Mouse (Mus musculus): ENCODE measurements around the gene Fkbp6. TPM values are rescaled to one million over a fixed set of nuclear protein-coding genes. Genes with fewer than 3 reads are reported as not detected.

The Fkbp6 gene
- total RNA-seq (2014; rRNA removed) (0.33 and 0.49 TPM in 2 replicates), polyA plus RNA-seq (2015; fragmentation: Nextera tagmentation; extraction: Ambion mirVana) (0.12 and 0.36 TPM in 2 replicates)

- WGBS: 88% methylated on average over 35 of the region's 35 CpGs
- Histone ChIP-seq H3K9ac (replicated peaks; ENCODE audit: low read length, poor library complexity, severe bottlenecking) (no peak within 1 kb of the TSS), H3K4me3 (ENCODE audit: low read depth, low read length) (no peak within 1 kb of the TSS), H3K4me1 (ENCODE audit: insufficient read depth, low read length) (no peaks in the 10 kb centered on the region), H3K27me3 (ENCODE audit: insufficient read depth, low read length) (peaks cover 9% of the 10 kb centered on the region; the same call in 1 of the 2 replicates), H3K4me2 (ENCODE audit: low read depth, low read length, poor library complexity, severe bottlenecking) (no peak within 1 kb of the TSS), H3K36me3 (ENCODE audit: insufficient read depth, low read length) (no peaks in the 10 kb centered on the region), H3K27ac (ENCODE audit: low read depth, low read length) (no peak within 1 kb of the TSS), H3K9me3 (ENCODE audit: low read length) (no peaks in the 10 kb centered on the region; the same call in 1 of the 2 replicates)
- DNase-seq (ENCODE audit: low spot score): no peak
- no peak for TF ChIP-seq CTCF (IDR thresholded peaks at IDR 0.05)
- no peak for ATAC-seq (ENCODE audit: low FRiP score)
These were observed at the start of gene Fkbp6 for GRCm38 (mm10) chr5:135349862-135350261. TSS of gene Fkbp6 (minus strand) at chr5:135350044.

- DNase-seq (ENCODE audit: low spot score): no peak
These were observed 49.5 kb upstream of the Fkbp6 start for GRCm38 (mm10) chr5:135399382-135399781.

GRCm38 (mm10) chr5:135395826-135396225 is 46.0 kb upstream of the Fkbp6 start:
- DNase-seq (ENCODE audit: low spot score) (peak; percentile 64), ATAC-seq (ENCODE audit: low FRiP score) (no peak)
- peak; percentile 74 for TF ChIP-seq CTCF (IDR thresholded peaks at IDR 0.05)
- 51% methylated on average over 5 of the region's 5 CpGs for WGBS
- Histone ChIP-seq H3K27me3 (ENCODE audit: insufficient read depth, low read length) (no peaks in the 10 kb centered on the region), H3K4me1 (ENCODE audit: insufficient read depth, low read length) (no peaks in the 10 kb centered on the region), H3K4me2 (ENCODE audit: low read depth, low read length, poor library complexity, severe bottlenecking) (no peak overlapping the region), H3K4me3 (ENCODE audit: low read depth, low read length) (no peak overlapping the region), H3K9me3 (ENCODE audit: low read length) (no peaks in the 10 kb centered on the region), H3K27ac (ENCODE audit: low read depth, low read length) (no peak overlapping the region), H3K36me3 (ENCODE audit: insufficient read depth, low read length) (peaks cover 13% of the 10 kb centered on the region; the same call in 1 of the 2 replicates), H3K9ac (replicated peaks; ENCODE audit: low read length, poor library complexity, severe bottlenecking) (no peak overlapping the region)

More at GRCm38 (mm10) chr5:135399382-135399781, 49.5 kb upstream of the Fkbp6 start:
- Histone ChIP-seq H3K4me1 (ENCODE audit: insufficient read depth, low read length) (no peaks in the 10 kb centered on the region), H3K4me3 (ENCODE audit: low read depth, low read length) (no peak overlapping the region), H3K9ac (replicated peaks; ENCODE audit: low read length, poor library complexity, severe bottlenecking) (no peak overlapping the region), H3K4me2 (ENCODE audit: low read depth, low read length, poor library complexity, severe bottlenecking) (no peak overlapping the region), H3K27ac (ENCODE audit: low read depth, low read length) (no peak overlapping the region), H3K36me3 (ENCODE audit: insufficient read depth, low read length) (no peaks in the 10 kb centered on the region), H3K27me3 (ENCODE audit: insufficient read depth, low read length) (no peaks in the 10 kb centered on the region), H3K9me3 (ENCODE audit: low read length) (no peaks in the 10 kb centered on the region)
- TF ChIP-seq CTCF (IDR thresholded peaks at IDR 0.05): no peak
- WGBS: 75% methylated on average over 6 of the region's 6 CpGs
- no peak for ATAC-seq (ENCODE audit: low FRiP score)

- peak within 1 kb of the TSS; percentile 96 for H3K4me3 ChIP-seq (ENCODE audit: low read depth, low read length)
- no peaks in the 10 kb centered on the region for H3K9me3 ChIP-seq (ENCODE audit: low read length)
- ATAC-seq (ENCODE audit: low FRiP score) (peak; percentile 89), DNase-seq (ENCODE audit: low spot score) (peak; percentile 93)
- no peak for TF ChIP-seq CTCF (IDR thresholded peaks at IDR 0.05)
- no peaks in the 10 kb centered on the region for H3K27me3 ChIP-seq (ENCODE audit: insufficient read depth, low read length)
- peak within 1 kb of the TSS; percentile 97 for H3K9ac ChIP-seq (replicated peaks; ENCODE audit: low read length, poor library complexity, severe bottlenecking)
- peaks cover 25% of the 10 kb centered on the region for H3K36me3 ChIP-seq (ENCODE audit: insufficient read depth, low read length)
- H3K4me1 ChIP-seq (ENCODE audit: insufficient read depth, low read length): no peaks in the 10 kb centered on the region
- under 1% methylated on average over 84 of the region's 110 CpGs for WGBS
- peak within 1 kb of the TSS; percentile 78 for H3K27ac ChIP-seq (ENCODE audit: low read depth, low read length)
- H3K4me2 ChIP-seq (ENCODE audit: low read depth, low read length, poor library complexity, severe bottlenecking): peak within 1 kb of the TSS; percentile 79
These were observed 44.4 kb upstream of the Fkbp6 start, which contains the start of gene Pom121 for GRCm38 (mm10) chr5:135394004-135394823. TSS of gene Pom121 (minus strand) at chr5:135394546.

GRCm38 (mm10) chr5:135383771-135384170 is 33.9 kb upstream of the Fkbp6 start:
- H3K27ac ChIP-seq (ENCODE audit: low read depth, low read length): no peak overlapping the region
- H3K4me2 ChIP-seq (ENCODE audit: low read depth, low read length, poor library complexity, severe bottlenecking): no peak overlapping the region
- no peak overlapping the region for H3K9ac ChIP-seq (replicated peaks; ENCODE audit: low read length, poor library complexity, severe bottlenecking)
- WGBS: 86% methylated on average over 10 of the region's 10 CpGs
- H3K36me3 ChIP-seq (ENCODE audit: insufficient read depth, low read length): peaks cover 78% of the 10 kb centered on the region
- DNase-seq (ENCODE audit: low spot score) (no peak), ATAC-seq (ENCODE audit: low FRiP score) (no peak)
- H3K9me3 ChIP-seq (ENCODE audit: low read length): no peaks in the 10 kb centered on the region
- no peaks in the 10 kb centered on the region for H3K27me3 ChIP-seq (ENCODE audit: insufficient read depth, low read length)
- H3K4me1 ChIP-seq (ENCODE audit: insufficient read depth, low read length): no peaks in the 10 kb centered on the region
- no peak overlapping the region for H3K4me3 ChIP-seq (ENCODE audit: low read depth, low read length)
- TF ChIP-seq CTCF (IDR thresholded peaks at IDR 0.05): no peak

- DNase-seq (ENCODE audit: low spot score): no peak
- no peak for ATAC-seq (ENCODE audit: low FRiP score)
- no peak overlapping the region for H3K27ac ChIP-seq (ENCODE audit: low read depth, low read length)
- no peak overlapping the region for H3K4me3 ChIP-seq (ENCODE audit: low read depth, low read length)
- no peaks in the 10 kb centered on the region for H3K9me3 ChIP-seq (ENCODE audit: low read length)
- H3K36me3 ChIP-seq (ENCODE audit: insufficient read depth, low read length): peaks cover 86% of the 10 kb centered on the region
- no peak overlapping the region for H3K4me2 ChIP-seq (ENCODE audit: low read depth, low read length, poor library complexity, severe bottlenecking)
- no peak overlapping the region for H3K9ac ChIP-seq (replicated peaks; ENCODE audit: low read length, poor library complexity, severe bottlenecking)
- no peaks in the 10 kb centered on the region for H3K27me3 ChIP-seq (ENCODE audit: insufficient read depth, low read length)
- 92% methylated on average over 7 of the region's 7 CpGs for WGBS
- TF ChIP-seq CTCF (IDR thresholded peaks at IDR 0.05): no peak
- no peaks in the 10 kb centered on the region for H3K4me1 ChIP-seq (ENCODE audit: insufficient read depth, low read length)
These were observed 32.9 kb upstream of the Fkbp6 start for GRCm38 (mm10) chr5:135382746-135383145.

All from midbrain, postnatal 0 days (tissue).